Mouse (Mus musculus) myocyte (in vitro differentiated cells): Measurements from ENCODE around the gene B4galt1.

ENCODE experiments used
- CEBPB ChIP-seq: IDR thresholded peaks from 2 replicates; pipeline ENCODE4 v1.6.1; 2011; ENCODE audit warnings: mild to moderate bottlenecking, moderate library complexity; ENCODE audit not compliant: poor library complexity, insufficient read depth, severe bottlenecking
- MAX ChIP-seq: IDR thresholded peaks from one replicate; pipeline ENCODE4 v1.6.1; 2011; ENCODE audit warnings: low read depth, mild to moderate bottlenecking, control low read depth
- MYOD1 ChIP-seq, 3 experiments: IDR thresholded peaks; one replicate each; pipeline ENCODE4 v1.6.1; 2011; ENCODE audit warnings: control low read depth in 2 of 3, low read depth in 2 of 3, mild to moderate bottlenecking in 2 of 3, moderate library complexity in 1 of 3; ENCODE audit not compliant: insufficient read length in 2 of 3, control insufficient read depth in 1 of 3
- MYOG ChIP-seq, 3 experiments: IDR thresholded peaks; one replicate each; pipeline ENCODE4 v1.6.1; 2011; ENCODE audit warnings: control low read depth in 2 of 3, low read depth in 2 of 3, mild to moderate bottlenecking in 2 of 3; ENCODE audit not compliant: insufficient read length in 2 of 3, control insufficient read depth in 1 of 3, insufficient read depth in 1 of 3
- POLR2A ChIP-seq: IDR thresholded peaks from one replicate; pipeline ENCODE4 v1.6.1; 2011; ENCODE audit warnings: low read depth, mild to moderate bottlenecking, control low read depth, moderate library complexity; ENCODE audit not compliant: insufficient read length
- POLR2AphosphoS2 ChIP-seq: IDR thresholded peaks from one replicate; pipeline ENCODE4 v1.6.1; 2011; ENCODE audit warnings: low read depth, control low read depth; ENCODE audit not compliant: insufficient read length
- TCF12 ChIP-seq: IDR thresholded peaks from one replicate; pipeline ENCODE4 v1.6.1; 2011; ENCODE audit warnings: mild to moderate bottlenecking, control low read depth; ENCODE audit not compliant: poor library complexity, insufficient read depth, severe bottlenecking
- TCF3 ChIP-seq: IDR thresholded peaks from one replicate; pipeline ENCODE4 v1.6.1; 2011; ENCODE audit warnings: low read depth, control low read depth; ENCODE audit not compliant: insufficient read length
- USF1 ChIP-seq: IDR thresholded peaks from one replicate; pipeline ENCODE4 v1.6.1; 2011; ENCODE audit warnings: low read depth, mild to moderate bottlenecking, control low read depth, moderate library complexity

- TF ChIP-seq MAX (no peak), POLR2A (no peak), CEBPB (no peak), TCF12 (no peak), MYOG (IDR thresholded peaks at IDR 0.05; ENCODE audit: control insufficient read depth in 1 of 3, insufficient read depth in 1 of 3, insufficient read length in 2 of 3, low read depth in 2 of 3) (no peak), USF1 (no peak), TCF3 (no peak), MYOD1 (IDR thresholded peaks at IDR 0.05; ENCODE audit: control insufficient read depth in 1 of 3, insufficient read length in 2 of 3, low read depth in 2 of 3) (no peak), POLR2AphosphoS2 (no peak)
These were observed 39.4 kb downstream of the B4galt1 start for GRCm38 (mm10) chr4:40814359-40814758.
